Mouse (Mus musculus) neural tube, embryonic 11.5 days (tissue): ENCODE measurements around the gene Anapc11. TPM values are rescaled to one million over a fixed set of nuclear protein-coding genes. Genes with fewer than 3 reads are reported as not detected.

Experiments used
- ATAC-seq: fragments of 200-750 bp; cut with Nextera tagmentation; 2 replicates; pipeline ENCODE4 v1.8.0; 2017; ENCODE audit warnings: moderate number of reproducible peaks, mild to moderate bottlenecking, moderate TSS enrichment, moderate library complexity; ENCODE audit not compliant: insufficient read depth, low FRiP score, low TSS enrichment
- DNase-seq: peaks from one replicate; pipeline ENCODE4 v3.0.0-alpha.2; 2015; ENCODE audit warnings: low spot score
- H3K27ac ChIP-seq: fragments of 300-500 bp; sonication (generic); 2 replicates; pipeline ENCODE4 v1.5.1; 2014; ENCODE audit warnings: low read depth, mild to moderate bottlenecking, low read length
- H3K27me3 ChIP-seq: fragments of 300-500 bp; sonication (generic); 2 replicates; pipeline ENCODE4 v1.6.1; 2014; ENCODE audit warnings: mild to moderate bottlenecking, low read length, mixed read lengths; ENCODE audit not compliant: control insufficient read depth, insufficient read depth
- H3K36me3 ChIP-seq: fragments of 300-500 bp; sonication (generic); 2 replicates; pipeline ENCODE4 v1.6.1; 2014; ENCODE audit warnings: mild to moderate bottlenecking, low read length, moderate library complexity, mixed read lengths; ENCODE audit not compliant: control insufficient read depth, insufficient read depth
- H3K4me1 ChIP-seq: fragments of 300-500 bp; sonication (generic); 2 replicates; pipeline ENCODE4 v1.6.1; 2014; ENCODE audit warnings: low read length, mixed read lengths; ENCODE audit not compliant: control insufficient read depth, insufficient read depth
- H3K4me2 ChIP-seq: fragments of 300-500 bp; sonication (generic); 2 replicates; pipeline ENCODE4 v1.6.1; 2014; ENCODE audit warnings: low read depth, mild to moderate bottlenecking, moderate library complexity
- H3K4me3 ChIP-seq: fragments of 300-500 bp; sonication (generic); 2 replicates; pipeline ENCODE4 v1.5.1; 2014; ENCODE audit warnings: low read depth, low read length
- H3K9ac ChIP-seq: fragments of 300-500 bp; sonication (generic); 2 replicates; pipeline ENCODE4 v1.6.1; 2014; ENCODE audit warnings: mild to moderate bottlenecking, low read length
- H3K9me3 ChIP-seq: fragments of 300-500 bp; sonication (generic); 2 replicates; pipeline ENCODE4 v1.6.1; 2016; ENCODE audit warnings: low read length; ENCODE audit not compliant: control insufficient read depth
- WGBS: fragments of 180-500 bp; shearing (Covaris S2); extraction: QIAGEN DNeasy Blood & Tissue Kit; methylation state at CpG from one replicate; pipeline ENCODE4 v1.1.7; 2014; 5-methylcytosine and 5-hydroxymethylcytosine counted together
- polyA plus RNA-seq: library from polyadenylated mRNA; unstranded; fragments of >200 nt; fragmentation: Nextera tagmentation; extraction: Ambion mirVana; gene quantifications from 2 replicates; pipeline ENCODE4 v1.2.1, GENCODE M21; 2014

Anapc11 gene
- polyA plus RNA-seq, 1 experiment from 2014 or later = 199 TPM

DNA sequence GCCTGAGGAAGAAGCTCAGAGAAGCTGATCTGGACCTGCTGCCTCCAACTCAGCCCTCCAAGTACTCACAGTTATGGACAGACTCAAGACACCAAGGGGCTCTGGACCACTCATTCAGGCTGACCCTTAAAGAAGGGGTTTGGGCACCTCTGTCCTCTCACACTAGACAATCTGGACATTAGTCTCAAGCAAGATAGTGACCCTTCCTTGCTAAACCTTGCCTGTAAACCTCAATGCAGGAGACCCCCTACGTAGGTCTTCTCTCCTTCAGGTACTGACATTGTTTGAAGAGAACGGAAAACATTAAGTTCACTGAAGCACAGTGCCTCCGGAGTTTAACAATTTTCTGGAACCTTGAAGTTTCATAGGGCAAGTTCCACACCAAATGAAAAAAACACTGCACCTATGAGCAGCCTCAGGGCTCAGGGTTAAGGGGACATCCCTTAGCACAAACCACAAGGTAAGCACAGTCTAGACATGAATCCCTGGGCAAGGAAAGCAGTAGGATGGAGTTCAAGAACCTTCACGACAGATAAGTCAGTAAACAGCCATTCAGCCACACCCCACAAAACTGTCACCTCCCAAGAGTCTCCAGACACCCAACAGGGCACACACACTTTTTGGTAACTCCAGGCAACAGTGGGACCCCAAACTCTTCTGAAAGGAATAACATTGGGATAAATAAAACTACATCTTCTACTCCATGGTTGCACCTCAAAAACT is 33.7 kb downstream of the Anapc11 start:
- peaks cover 14% of the 10 kb centered on the region for H3K4me1 ChIP-seq
- peaks cover 9% of the 10 kb centered on the region for H3K36me3 ChIP-seq
- peak overlapping the region; percentile 96 for H3K4me3 ChIP-seq
- no peak for DNase-seq
- H3K27ac ChIP-seq = peak overlapping the region; percentile 88
- H3K9me3 ChIP-seq = no peaks in the 10 kb centered on the region
- 60% methylated on average over 4 of the region's 4 CpGs for WGBS
- peak overlapping the region; percentile 96 for H3K4me2 ChIP-seq
- no peaks in the 10 kb centered on the region for H3K27me3 ChIP-seq
- H3K9ac ChIP-seq = peak overlapping the region; percentile 89
- ATAC-seq = no peak

DNA sequence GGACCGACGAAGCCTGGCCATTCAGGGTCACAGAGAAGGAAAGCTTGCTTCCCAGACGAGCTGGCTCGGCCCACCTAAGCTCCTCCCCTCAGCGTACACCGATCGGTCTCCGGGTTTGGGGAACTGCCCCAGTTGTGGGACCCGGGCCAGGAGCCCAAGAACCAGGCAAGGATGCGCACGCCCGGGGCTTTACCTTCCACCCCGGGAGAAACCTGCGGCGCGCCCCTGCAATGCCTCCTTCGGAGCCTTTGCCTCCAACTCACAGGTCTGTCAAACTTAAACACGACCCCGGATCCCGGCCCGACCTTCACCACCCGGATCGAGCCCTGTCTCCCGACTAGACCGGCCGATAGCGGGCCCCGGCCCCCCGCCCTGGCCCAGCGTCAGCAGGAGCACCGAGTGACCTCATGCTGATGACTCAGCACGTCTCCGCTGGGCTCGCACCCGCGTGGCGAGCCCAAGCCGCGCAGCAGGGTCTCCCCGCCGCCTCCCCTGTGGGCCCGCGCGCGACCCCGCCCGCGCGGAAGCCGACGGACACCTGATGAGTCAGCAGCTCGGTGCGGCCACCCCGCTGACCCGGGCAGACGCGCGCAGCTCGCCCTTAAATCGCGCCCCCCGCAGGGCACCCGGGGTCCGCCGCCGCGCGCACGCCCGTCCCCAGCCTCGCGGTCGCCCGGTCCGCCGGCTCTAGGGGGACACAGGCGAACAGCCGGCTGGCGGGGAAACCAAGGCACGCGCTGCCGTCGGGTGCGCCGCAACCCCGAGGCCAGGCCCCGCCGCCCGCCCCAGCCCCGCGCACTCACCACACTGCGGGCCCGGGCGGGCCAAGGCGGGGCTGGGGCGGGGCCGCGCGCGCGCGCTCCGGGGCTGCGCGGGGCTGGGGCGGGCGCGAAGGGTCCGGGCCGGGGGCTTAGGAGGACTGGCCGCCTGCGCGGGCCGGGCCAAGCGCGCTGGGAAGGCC is 34.6 kb downstream of the Anapc11 start:
- peak; percentile 78 for ATAC-seq
- peak overlapping the region; percentile 88 for H3K27ac ChIP-seq

DNA sequence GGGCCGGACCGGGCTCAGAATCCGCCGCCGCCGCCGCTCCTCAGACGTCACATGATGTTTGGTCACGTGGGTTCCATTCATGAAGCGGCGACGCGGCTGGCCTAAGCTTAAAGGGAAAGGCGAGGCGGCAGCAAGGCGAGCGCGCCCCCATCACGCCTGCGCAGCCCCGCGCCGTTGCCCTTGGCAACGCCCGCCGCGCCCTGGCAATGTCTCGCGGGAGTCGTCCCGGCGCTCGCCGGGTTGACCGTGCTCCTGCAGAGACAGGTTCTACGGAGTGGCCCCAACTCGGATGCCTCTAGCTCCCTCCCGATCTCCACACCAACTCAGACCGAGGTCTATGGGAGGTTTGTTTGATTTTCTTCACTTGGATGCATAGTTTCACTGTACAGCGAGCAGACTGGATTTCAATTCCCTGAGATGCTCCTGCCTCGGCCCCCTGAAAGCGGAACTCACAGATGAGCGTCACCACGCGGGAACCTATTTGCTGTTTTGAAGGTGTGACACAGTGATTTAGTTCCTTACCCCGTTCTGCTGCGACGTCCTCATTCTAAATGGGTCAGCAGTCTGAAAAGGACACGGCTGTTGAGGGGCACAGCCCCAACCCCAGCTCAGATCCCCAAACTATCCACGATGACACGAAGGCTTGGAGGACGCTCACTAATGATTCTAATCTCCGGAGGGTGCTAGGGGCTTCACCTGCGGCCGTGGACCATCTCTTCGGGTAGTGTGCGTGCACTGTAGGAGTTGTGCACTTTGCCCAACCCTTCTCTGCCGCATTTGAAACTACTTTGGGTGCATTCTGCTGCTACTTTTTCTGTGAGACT is 35.5 kb downstream of the Anapc11 start, which contains the start of gene Mafg:
TSS of gene Mafg (minus strand) at position 81 of the 824 bp plus-strand sequence.
- ATAC-seq = peak; percentile 87
- H3K9me3 ChIP-seq = no peaks in the 10 kb centered on the region
- peak within 1 kb of the TSS; percentile 96 for H3K4me3 ChIP-seq
- H3K36me3 ChIP-seq = peaks cover 5% of the 10 kb centered on the region
- peak; percentile 97 for DNase-seq
- H3K9ac ChIP-seq = peak within 1 kb of the TSS; percentile 89
- no peaks in the 10 kb centered on the region for H3K27me3 ChIP-seq
- H3K27ac ChIP-seq = peak within 1 kb of the TSS; percentile 88
- peak within 1 kb of the TSS; percentile 96 for H3K4me2 ChIP-seq
- peaks cover 14% of the 10 kb centered on the region for H3K4me1 ChIP-seq
- 11% methylated on average over 56 of the region's 58 CpGs for WGBS

More for the DNA sequence above, 34.6 kb downstream of the Anapc11 start:
- WGBS = under 1% methylated on average over 74 of the region's 116 CpGs
- peak; percentile 72 for DNase-seq
- Histone ChIP-seq H3K4me3 (peak overlapping the region; percentile 96), H3K4me2 (peak overlapping the region; percentile 96), H3K9me3 (no peaks in the 10 kb centered on the region), H3K27me3 (no peaks in the 10 kb centered on the region), H3K4me1 (peaks cover 14% of the 10 kb centered on the region), H3K36me3 (peaks cover 8% of the 10 kb centered on the region), H3K9ac (peak overlapping the region; percentile 89)

DNA sequence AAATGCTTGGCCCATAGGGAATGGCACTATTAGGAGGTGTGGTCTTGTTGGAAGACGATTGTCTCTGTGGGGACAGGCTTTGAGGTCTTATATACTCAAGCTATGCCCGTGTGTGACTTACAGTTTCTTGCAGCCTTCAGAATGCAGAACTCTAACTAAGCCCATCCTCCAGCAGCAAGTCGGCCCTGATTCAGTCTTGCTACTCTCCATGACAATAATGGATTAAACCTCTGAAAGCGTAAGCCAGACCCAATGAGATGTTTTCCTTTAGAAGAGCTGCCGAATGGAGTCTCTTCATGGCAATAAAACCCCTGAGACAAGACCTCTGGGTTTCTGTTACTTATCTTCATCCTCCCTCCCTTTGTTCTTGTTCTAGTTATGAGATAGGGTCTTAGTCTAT is 36.6 kb downstream of the Anapc11 start:
- Histone ChIP-seq H3K9me3 (no peaks in the 10 kb centered on the region), H3K27ac (no peak overlapping the region), H3K27me3 (no peaks in the 10 kb centered on the region), H3K4me2 (no peak overlapping the region), H3K36me3 (no peaks in the 10 kb centered on the region), H3K4me3 (no peak overlapping the region), H3K4me1 (peaks cover 13% of the 10 kb centered on the region), H3K9ac (no peak overlapping the region)
- WGBS = 87% methylated on average over 5 of the region's 5 CpGs
- ATAC-seq = no peak
- no peak for DNase-seq

GRCm38 (mm10) chr11:120641255-120641654 is 43.0 kb downstream of the Anapc11 start:
- Histone ChIP-seq H3K27me3 (no peaks in the 10 kb centered on the region), H3K4me2 (no peak overlapping the region), H3K27ac (no peak overlapping the region), H3K4me1 (peaks cover 10% of the 10 kb centered on the region), H3K36me3 (no peaks in the 10 kb centered on the region; the same call in 1 of the 2 replicates), H3K9me3 (no peaks in the 10 kb centered on the region), H3K9ac (peak overlapping the region; percentile 22; the same call in 1 of the 2 replicates), H3K4me3 (no peak overlapping the region)
- DNase-seq (no peak), ATAC-seq (no peak)
- WGBS = 60% methylated on average over 9 of the region's 9 CpGs

DNA sequence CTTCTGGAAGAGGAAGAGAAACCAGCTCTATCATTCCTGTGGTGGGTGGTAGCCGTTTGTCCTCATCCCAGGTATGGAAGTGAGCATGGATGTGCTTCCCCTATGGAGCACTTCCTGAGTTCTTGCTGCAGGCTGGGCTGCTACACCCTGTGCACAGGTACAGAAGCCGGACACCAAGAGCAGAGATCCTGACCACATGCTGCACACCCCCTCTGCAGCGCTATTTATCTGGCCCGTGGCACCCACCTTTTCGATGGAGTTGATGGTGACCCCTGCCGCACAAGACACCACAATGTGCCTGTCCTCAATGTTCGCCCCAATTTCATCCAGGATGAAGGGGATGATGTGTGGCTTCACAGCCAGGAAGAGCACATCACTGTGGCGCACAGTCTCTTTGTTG is 43.6 kb downstream of the Anapc11 start:
- DNase-seq (no peak), ATAC-seq (no peak)
- Histone ChIP-seq H3K4me1 (peaks cover 10% of the 10 kb centered on the region), H3K27ac (no peak overlapping the region), H3K36me3 (no peaks in the 10 kb centered on the region; the same call in 1 of the 2 replicates), H3K4me2 (no peak overlapping the region), H3K9ac (no peak overlapping the region), H3K4me3 (no peak overlapping the region), H3K27me3 (no peaks in the 10 kb centered on the region), H3K9me3 (no peaks in the 10 kb centered on the region)
- 78% methylated on average over 8 of the region's 8 CpGs for WGBS

DNA sequence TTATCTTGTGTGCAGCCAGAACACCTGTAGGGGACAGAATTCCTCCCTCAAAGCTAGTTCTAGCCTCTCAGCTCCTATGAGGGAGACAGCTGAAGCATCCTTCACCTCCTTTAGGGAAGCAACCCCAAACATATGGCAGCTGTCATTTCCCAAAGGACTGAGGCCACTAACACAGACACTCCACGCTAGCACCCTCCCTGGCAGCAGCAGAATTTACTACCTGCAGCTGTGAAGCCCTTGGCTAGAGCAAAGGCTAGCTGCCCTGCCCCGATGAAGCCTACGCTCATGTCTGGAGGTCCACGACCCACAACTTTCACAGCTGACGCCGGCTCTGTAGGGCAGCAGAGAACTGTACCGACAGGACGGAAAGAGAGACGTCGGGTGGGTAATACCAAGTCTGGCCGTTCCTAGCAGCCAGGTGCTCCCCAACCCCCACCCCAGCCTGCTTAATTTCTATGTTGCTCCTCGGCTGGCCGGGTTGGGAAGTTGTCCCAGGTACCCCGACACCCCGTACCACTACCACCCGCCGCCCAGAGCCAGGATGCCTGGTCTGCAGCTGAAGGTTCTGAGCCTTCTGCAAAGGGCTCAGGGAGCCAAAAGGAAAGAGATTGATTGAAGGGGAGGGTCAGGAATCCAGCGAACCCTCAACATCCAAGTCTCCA is 44.8 kb downstream of the Anapc11 start:
- H3K4me3 ChIP-seq = peak overlapping the region; percentile 46
- peak overlapping the region; percentile 84 for H3K4me2 ChIP-seq
- no peak overlapping the region for H3K27ac ChIP-seq
- H3K9me3 ChIP-seq = no peaks in the 10 kb centered on the region
- no peaks in the 10 kb centered on the region; the same call in 1 of the 2 replicates for H3K36me3 ChIP-seq
- ATAC-seq (peak; percentile 39), DNase-seq (no peak)
- H3K27me3 ChIP-seq = no peaks in the 10 kb centered on the region
- peaks cover 13% of the 10 kb centered on the region for H3K4me1 ChIP-seq
- 3% methylated on average over 18 of the region's 18 CpGs for WGBS
- H3K9ac ChIP-seq = peak overlapping the region; percentile 68
